Mouse (Mus musculus) brain, embryonic 14.5 days (tissue): ENCODE data around the gene Lkaaear1.

Source experiments
- CTCF ChIP-seq: fragments of 200-500 bp; IDR thresholded peaks from 2 replicates; pipeline ENCODE4 v1.5.1; 2012; ENCODE audit warnings: inconsistent platforms, mild to moderate bottlenecking, moderate library complexity, borderline replicate concordance; ENCODE audit not compliant: insufficient read depth, insufficient read length; ENCODE audit errors: extremely low read depth
- POLR2A ChIP-seq: fragments of 200-500 bp; IDR thresholded peaks from 2 replicates; pipeline ENCODE4 v1.6.1; 2012; ENCODE audit warnings: mild to moderate bottlenecking, inconsistent platforms, borderline replicate concordance; ENCODE audit not compliant: poor library complexity, insufficient read depth, insufficient read length, severe bottlenecking; ENCODE audit errors: extremely low read depth

GRCm38 (mm10) chr2:181680716-181681117 is 17.5 kb downstream of the Lkaaear1 start:
- TF ChIP-seq POLR2A = no peak
- no peak for TF ChIP-seq CTCF
